Mouse (Mus musculus): ENCODE data around the gene Myom1. TPM values are rescaled to one million over a fixed set of nuclear protein-coding genes. Genes with fewer than 3 reads are reported as not detected.
A peak's percentile ranks its signal among the peaks of the same experiment; 100 is the strongest.

Gene Myom1
- total and polyA plus RNA-seq, 2 experiments from 2014 or later, result 0.60 to 1.2 TPM

- no peak for TF ChIP-seq CTCF (IDR thresholded peaks at IDR 0.05)
- H3K4me3 ChIP-seq (ENCODE audit: low read depth, low read length), result no peak overlapping the region
- H3K36me3 ChIP-seq (ENCODE audit: insufficient read depth, low read length), result no peaks in the 10 kb centered on the region
- 0 out of 2 replicates have a peak, but pooled peaks cover 4% of the 10 kb centered on the region for H3K4me1 ChIP-seq (ENCODE audit: insufficient read depth, low read length)
- 85% methylated on average over 5 of the region's 5 CpGs for WGBS
- no peak overlapping the region for H3K27ac ChIP-seq (ENCODE audit: low read depth, low read length)
- H3K4me2 ChIP-seq (ENCODE audit: low read depth, low read length, poor library complexity, severe bottlenecking), result no peak overlapping the region
- no peaks in the 10 kb centered on the region for H3K27me3 ChIP-seq (ENCODE audit: insufficient read depth, low read length)
- no peak overlapping the region for H3K9ac ChIP-seq (replicated peaks; ENCODE audit: low read length, poor library complexity, severe bottlenecking)
- DNase-seq (ENCODE audit: low spot score), result no peak
- no peaks in the 10 kb centered on the region for H3K9me3 ChIP-seq (ENCODE audit: low read length)
- ATAC-seq (ENCODE audit: low FRiP score), result no peak
Measured at GRCm38 (mm10) chr17:71006976-71007375, 4.5 kb downstream of the Myom1 start.

- Histone ChIP-seq H3K27me3 (ENCODE audit: insufficient read depth, low read length) (no peaks in the 10 kb centered on the region), H3K9ac (replicated peaks; ENCODE audit: low read length, poor library complexity, severe bottlenecking) (no peak overlapping the region), H3K4me1 (ENCODE audit: insufficient read depth, low read length) (no peaks in the 10 kb centered on the region), H3K36me3 (ENCODE audit: insufficient read depth, low read length) (no peaks in the 10 kb centered on the region), H3K4me2 (ENCODE audit: low read depth, low read length, poor library complexity, severe bottlenecking) (no peak overlapping the region), H3K4me3 (ENCODE audit: low read depth, low read length) (no peak overlapping the region), H3K9me3 (ENCODE audit: low read length) (no peaks in the 10 kb centered on the region), H3K27ac (ENCODE audit: low read depth, low read length) (no peak overlapping the region)
- TF ChIP-seq CTCF (IDR thresholded peaks at IDR 0.05), result 0 out of 2 replicates have a peak, but pooled peaks have one; percentile 17
- 84% methylated on average over 3 of the region's 3 CpGs for WGBS
- DNase-seq (ENCODE audit: low spot score) (no peak), ATAC-seq (ENCODE audit: low FRiP score) (no peak)
Measured at GRCm38 (mm10) chr17:71008676-71009075, 6.2 kb downstream of the Myom1 start.

GRCm38 (mm10) chr17:71009751-71010150 is 7.3 kb downstream of the Myom1 start:
- Histone ChIP-seq H3K4me3 (ENCODE audit: low read depth, low read length) (no peak overlapping the region), H3K4me2 (ENCODE audit: low read depth, low read length, poor library complexity, severe bottlenecking) (no peak overlapping the region), H3K27ac (ENCODE audit: low read depth, low read length) (no peak overlapping the region), H3K27me3 (ENCODE audit: insufficient read depth, low read length) (no peaks in the 10 kb centered on the region), H3K9me3 (ENCODE audit: low read length) (no peaks in the 10 kb centered on the region), H3K9ac (replicated peaks; ENCODE audit: low read length, poor library complexity, severe bottlenecking) (no peak overlapping the region), H3K36me3 (ENCODE audit: insufficient read depth, low read length) (no peaks in the 10 kb centered on the region), H3K4me1 (ENCODE audit: insufficient read depth, low read length) (no peaks in the 10 kb centered on the region)
- 88% methylated on average over 1 of the region's 1 CpGs for WGBS
- DNase-seq (ENCODE audit: low spot score), result no peak
- no peak for ATAC-seq (ENCODE audit: low FRiP score)
- no peak for TF ChIP-seq CTCF (IDR thresholded peaks at IDR 0.05)

- 63% methylated on average over 7 of the region's 7 CpGs for WGBS
Measured at GRCm38 (mm10) chr17:71010646-71011242, 8.3 kb downstream of the Myom1 start.

GRCm38 (mm10) chr17:71011931-71012662 is 9.7 kb downstream of the Myom1 start:
- no peak overlapping the region for H3K4me2 ChIP-seq (ENCODE audit: low read depth, low read length, poor library complexity, severe bottlenecking)
- no peaks in the 10 kb centered on the region for H3K36me3 ChIP-seq (ENCODE audit: insufficient read depth, low read length)
- H3K27me3 ChIP-seq (ENCODE audit: insufficient read depth, low read length), result no peaks in the 10 kb centered on the region
- ATAC-seq (ENCODE audit: low FRiP score) (no peak), DNase-seq (ENCODE audit: low spot score) (no peak)
- no peaks in the 10 kb centered on the region for H3K9me3 ChIP-seq (ENCODE audit: low read length)
- no peaks in the 10 kb centered on the region for H3K4me1 ChIP-seq (ENCODE audit: insufficient read depth, low read length)
- no peak overlapping the region for H3K9ac ChIP-seq (replicated peaks; ENCODE audit: low read length, poor library complexity, severe bottlenecking)
- 89% methylated on average over 9 of the region's 9 CpGs for WGBS
- TF ChIP-seq CTCF (IDR thresholded peaks at IDR 0.05), result no peak
- H3K4me3 ChIP-seq (ENCODE audit: low read depth, low read length), result no peak overlapping the region
- H3K27ac ChIP-seq (ENCODE audit: low read depth, low read length), result no peak overlapping the region

More at GRCm38 (mm10) chr17:71010646-71011242, 8.3 kb downstream of the Myom1 start:
- Histone ChIP-seq H3K27me3 (ENCODE audit: insufficient read depth, low read length) (no peaks in the 10 kb centered on the region), H3K4me2 (ENCODE audit: low read depth, low read length, poor library complexity, severe bottlenecking) (no peak overlapping the region), H3K9me3 (ENCODE audit: low read length) (no peaks in the 10 kb centered on the region), H3K36me3 (ENCODE audit: insufficient read depth, low read length) (no peaks in the 10 kb centered on the region), H3K27ac (ENCODE audit: low read depth, low read length) (no peak overlapping the region), H3K4me1 (ENCODE audit: insufficient read depth, low read length) (no peaks in the 10 kb centered on the region), H3K9ac (replicated peaks; ENCODE audit: low read length, poor library complexity, severe bottlenecking) (no peak overlapping the region), H3K4me3 (ENCODE audit: low read depth, low read length) (no peak overlapping the region)
- DNase-seq (ENCODE audit: low spot score) (no peak), ATAC-seq (ENCODE audit: low FRiP score) (peak; percentile 56; the same call in 1 of the 2 replicates)
- no peak for TF ChIP-seq CTCF (IDR thresholded peaks at IDR 0.05)

- Histone ChIP-seq H3K27me3 (ENCODE audit: insufficient read depth, low read length) (no peaks in the 10 kb centered on the region), H3K9ac (replicated peaks; ENCODE audit: low read length, poor library complexity, severe bottlenecking) (no peak overlapping the region), H3K36me3 (ENCODE audit: insufficient read depth, low read length) (no peaks in the 10 kb centered on the region), H3K4me2 (ENCODE audit: low read depth, low read length, poor library complexity, severe bottlenecking) (no peak overlapping the region), H3K4me1 (ENCODE audit: insufficient read depth, low read length) (no peaks in the 10 kb centered on the region), H3K4me3 (ENCODE audit: low read depth, low read length) (no peak overlapping the region), H3K27ac (ENCODE audit: low read depth, low read length) (no peak overlapping the region), H3K9me3 (ENCODE audit: low read length) (no peaks in the 10 kb centered on the region)
- WGBS, result 87% methylated on average over 6 of the region's 6 CpGs
- no peak for TF ChIP-seq CTCF (IDR thresholded peaks at IDR 0.05)
- no peak for DNase-seq (ENCODE audit: low spot score)
- no peak for ATAC-seq (ENCODE audit: low FRiP score)
Measured at GRCm38 (mm10) chr17:71013105-71013504, 10.7 kb downstream of the Myom1 start.

Data from midbrain, postnatal 0 days (tissue).